Mouse (Mus musculus): ENCODE data around the gene Aqp1.

The Aqp1 gene

DNA sequence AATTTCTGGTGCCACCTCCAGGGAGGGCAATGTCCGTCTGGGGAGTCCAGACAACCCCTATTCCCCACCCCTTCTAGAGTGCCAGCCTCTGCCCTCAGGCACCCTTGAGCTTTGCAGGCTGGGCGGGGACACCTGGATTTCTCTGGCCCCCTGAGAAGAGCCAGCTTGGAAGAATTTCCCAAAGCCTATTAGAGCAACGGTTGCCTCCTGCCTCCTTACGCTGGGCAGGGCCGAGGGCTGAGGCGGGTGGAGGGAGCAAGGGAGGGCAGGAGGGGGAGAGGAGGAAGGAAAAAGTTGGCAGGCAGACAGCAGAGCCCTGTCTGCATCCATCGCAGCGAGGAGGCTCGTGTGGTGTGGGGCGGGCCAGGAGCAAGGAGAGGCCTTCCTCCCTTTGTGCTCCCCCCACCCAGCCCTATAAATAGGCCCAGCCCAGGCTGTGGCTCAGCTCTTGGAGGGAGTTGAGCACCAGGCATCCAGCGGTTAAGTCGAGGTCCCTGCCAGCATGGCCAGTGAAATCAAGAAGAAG is at the start of gene Aqp1:
Gene Aqp1 (plus strand): TSS at position 444 of the 526 bp plus-strand sequence.
- DNase-seq (ENCODE audit: low spot score) = no peak

DNA sequence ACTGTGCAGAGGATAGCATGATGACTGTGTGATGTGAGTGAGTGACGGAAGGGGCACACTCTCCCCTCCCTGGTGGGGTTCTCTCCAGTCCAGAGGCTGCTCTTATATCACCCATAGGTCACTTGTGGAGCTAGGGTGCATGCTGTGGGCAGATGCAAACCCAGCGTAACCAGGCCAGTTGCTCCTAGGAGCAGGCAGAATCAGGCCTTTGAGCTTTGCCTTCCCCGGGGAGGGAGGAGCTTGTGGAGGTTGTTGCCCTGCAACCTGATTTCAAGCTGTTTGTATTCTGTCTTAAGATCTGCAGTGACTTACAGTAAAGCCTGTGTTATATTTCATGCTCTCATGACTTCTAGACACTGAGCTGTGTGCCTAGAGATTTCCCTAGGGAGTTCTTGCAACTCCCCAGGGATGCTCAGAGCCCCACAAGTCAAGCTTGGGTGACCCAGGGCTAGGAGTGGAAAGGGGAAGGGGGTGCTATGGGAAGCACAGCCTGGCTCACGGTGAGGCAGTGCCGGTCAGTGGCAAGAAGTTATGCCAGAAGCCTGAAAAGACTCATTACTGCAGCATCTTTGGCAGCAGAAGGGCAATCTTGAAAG is 48.1 kb upstream of the Aqp1 start:
- no peak for DNase-seq (ENCODE audit: low spot score)

DNA sequence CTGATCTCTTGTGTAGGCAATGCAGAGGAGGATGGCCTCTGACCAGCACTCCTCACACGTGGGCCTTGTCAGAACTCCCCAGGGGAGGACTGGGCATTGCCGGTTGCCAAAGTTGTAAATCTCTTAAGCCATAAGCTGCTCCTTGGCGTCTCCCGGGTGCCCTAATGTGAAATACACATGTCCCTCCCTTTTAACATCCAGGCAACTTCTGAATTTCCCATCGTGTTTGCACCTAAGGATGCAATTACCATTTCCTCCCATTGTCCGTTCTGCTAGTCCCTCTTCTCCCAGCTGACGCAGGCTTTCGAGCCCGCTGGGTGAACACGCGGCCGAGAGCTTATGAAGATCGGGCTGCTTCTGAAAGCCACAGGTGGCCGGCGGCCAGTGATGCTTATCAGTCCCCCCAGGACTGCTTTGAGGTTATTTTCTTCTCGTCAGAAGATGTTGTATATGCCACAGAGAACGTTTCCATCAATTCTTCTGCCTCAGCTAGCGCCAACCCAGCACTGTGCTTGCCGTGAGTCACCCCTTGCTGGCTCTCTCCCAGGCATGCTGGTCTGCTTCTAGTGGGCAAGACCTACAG is 41.6 kb upstream of the Aqp1 start:
- DNase-seq (ENCODE audit: low spot score) = no peak

DNA sequence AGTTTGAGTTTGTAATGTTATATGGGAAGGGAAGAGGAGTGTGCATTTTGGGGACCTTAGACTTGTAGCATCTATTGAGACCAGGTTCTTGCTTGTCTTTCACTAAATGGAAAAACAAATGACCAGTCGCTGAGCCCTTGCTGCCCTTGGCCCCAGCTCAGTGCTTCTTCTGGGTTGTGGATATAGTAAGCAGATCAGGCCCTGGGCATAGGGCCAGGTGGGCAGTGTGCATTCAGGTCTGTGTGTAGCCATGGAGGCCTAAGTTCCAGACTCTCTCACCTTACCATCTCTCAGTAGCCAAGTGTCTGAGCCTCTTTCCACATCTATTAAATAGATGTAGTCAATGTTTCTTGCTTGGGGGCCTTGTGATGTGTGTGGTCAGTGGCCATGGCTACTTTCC is 40.9 kb upstream of the Aqp1 start:
- no peak for DNase-seq (ENCODE audit: low spot score)

DNA sequence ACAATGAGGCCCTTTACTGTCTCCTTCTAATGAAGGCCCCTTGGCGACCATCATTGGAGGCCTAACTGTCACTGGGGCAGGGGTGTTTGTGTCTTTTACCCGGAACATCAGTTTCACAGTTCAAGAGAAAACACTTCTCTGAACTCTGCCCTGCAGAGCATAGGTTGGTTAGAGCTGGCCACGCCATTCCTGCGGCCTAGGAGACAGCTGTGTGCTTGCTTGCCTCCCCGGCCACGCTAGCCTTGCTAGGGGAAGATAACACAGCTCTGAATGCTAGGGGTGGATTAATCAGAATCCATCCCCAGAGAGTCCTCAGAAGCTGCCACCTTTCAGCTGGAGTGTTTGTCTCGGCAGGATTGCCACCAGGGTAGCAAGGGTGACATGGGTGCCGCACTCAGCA is 36.8 kb upstream of the Aqp1 start:
- no peak for DNase-seq (ENCODE audit: low spot score)

DNA sequence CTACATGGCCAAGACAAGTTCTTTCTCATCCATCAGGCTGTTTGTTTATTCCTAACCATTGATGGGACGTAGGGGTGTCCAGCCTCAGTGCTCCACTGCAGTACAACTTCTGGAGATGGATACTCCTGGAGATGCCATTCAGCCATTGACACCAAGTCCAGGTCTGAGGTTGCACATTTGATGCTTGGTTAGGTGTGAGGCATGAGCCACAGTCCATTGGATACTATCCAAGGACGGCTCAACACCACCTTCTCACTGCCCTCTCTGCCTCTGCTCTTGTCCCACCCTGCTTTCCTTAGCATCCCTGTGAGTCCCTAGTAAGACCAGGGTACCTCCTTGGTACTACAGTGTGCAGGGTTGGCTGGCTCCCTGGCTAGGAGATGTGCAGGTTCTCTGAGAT is 36.3 kb upstream of the Aqp1 start:
- no peak for DNase-seq (ENCODE audit: low spot score)

GRCm38 (mm10) chr6:55300704-55301103 is 35.5 kb upstream of the Aqp1 start:
- no peak for DNase-seq (ENCODE audit: low spot score)

DNA sequence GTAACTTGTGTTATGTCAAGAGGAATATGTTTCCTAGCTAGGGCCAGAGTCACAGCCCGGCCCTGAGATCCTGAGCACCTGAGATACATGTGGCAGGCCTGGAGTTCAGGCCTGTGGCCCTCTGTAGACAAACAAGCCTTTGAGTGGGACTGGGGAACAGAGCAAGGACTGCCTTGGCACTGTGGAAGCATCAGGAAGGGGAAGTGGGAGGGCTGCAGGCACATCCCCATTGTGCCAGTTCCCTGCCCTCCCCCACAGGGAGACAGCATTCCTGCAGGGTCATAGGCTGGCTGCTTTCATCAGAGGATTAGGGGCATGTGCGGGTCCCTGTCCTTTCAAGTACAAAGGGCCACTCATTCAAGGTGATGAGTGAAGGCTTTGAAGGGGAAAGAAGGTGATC is 26.1 kb upstream of the Aqp1 start:
- DNase-seq (ENCODE audit: low spot score) = no peak

DNA sequence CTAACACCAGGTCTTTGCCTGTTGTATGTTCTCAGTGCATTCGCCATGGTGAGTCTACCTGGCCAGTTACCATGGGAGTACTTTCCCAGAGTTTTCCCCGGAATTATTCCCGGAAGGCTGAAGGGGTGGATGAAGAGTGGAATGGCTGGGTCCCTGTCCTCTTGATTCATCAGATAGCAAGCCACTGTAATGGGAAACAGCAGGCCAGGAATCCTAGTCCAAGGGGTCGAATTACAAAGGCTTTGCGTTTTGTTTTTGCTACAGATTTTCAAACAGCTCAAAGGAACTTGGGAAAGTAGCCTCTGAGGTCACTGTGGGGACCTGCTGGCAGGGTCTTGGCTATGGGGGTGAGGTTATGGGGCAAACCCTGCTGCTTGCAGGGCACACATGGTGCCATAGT is 24.3 kb upstream of the Aqp1 start:
- no peak for DNase-seq (ENCODE audit: low spot score)

- no peak for DNase-seq (ENCODE audit: low spot score)
Observed at GRCm38 (mm10) chr6:55313893-55314292, 22.3 kb upstream of the Aqp1 start.

GRCm38 (mm10) chr6:55314628-55315027 is 21.6 kb upstream of the Aqp1 start:
- DNase-seq (ENCODE audit: low spot score) = no peak

DNA sequence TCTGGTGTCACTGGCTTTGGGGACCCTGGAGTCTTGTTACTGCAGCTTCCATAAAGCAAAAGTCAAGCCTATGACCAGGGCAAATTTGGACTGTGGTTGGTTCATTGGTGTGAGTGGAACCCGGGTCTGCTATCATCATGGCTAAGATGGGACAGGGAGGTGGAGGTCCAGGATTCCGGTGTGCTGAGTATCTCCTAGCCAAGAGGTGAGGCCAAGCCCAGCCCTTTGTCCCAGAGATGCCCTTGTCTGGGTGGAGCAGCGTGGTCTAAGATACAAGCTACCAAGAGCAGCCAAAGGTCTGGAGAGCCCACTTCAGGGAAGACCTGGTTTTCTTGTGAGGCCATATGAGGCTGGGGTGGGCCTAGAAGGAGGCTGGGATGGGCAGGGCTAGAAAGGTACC is 17.6 kb upstream of the Aqp1 start:
- DNase-seq (ENCODE audit: low spot score) = no peak

- DNase-seq (ENCODE audit: low spot score) = no peak
Observed at GRCm38 (mm10) chr6:55319585-55320551, 16.4 kb upstream of the Aqp1 start.

DNA sequence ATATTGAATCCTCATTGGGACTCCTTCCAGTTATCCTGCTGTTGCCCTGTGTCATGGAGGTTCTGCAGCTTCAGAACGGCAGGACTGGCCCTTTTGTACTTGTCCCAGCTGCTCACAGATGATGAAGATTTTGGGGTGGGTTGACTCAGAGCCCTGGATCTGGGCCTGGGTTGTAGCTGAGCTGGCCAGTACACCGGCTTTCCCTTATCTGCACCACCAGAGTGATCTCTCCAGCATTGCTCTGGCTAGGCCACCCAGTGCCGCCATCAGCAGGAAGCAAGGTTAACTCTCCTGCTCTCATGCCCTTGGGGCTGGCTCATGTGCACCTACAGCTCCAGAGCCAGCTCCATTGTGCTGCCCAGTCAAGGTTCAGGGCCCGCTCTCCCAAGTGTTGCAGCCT is 15.3 kb upstream of the Aqp1 start:
- DNase-seq (ENCODE audit: low spot score) = no peak

- no peak for DNase-seq (ENCODE audit: low spot score)
Observed at GRCm38 (mm10) chr6:55321518-55321917, 14.7 kb upstream of the Aqp1 start.

DNA sequence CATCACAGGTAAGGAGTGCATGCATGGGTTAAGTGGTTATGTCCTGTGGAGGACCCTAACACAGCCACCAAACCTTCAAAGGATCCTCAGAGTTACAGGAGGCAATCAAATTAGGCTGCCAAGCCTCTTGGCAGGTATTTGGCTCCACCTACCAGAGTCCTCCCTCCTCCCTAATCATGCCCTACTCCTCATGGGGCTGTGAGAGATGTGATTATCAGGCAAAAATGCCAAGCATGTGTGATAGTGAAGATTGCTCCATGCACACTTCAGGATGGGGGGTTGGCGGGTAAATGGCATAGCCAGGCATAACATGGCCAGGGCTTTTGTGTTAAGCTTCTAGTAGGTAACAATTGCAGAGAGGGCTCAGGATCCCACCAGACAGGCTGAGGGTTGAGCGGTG is 13.3 kb upstream of the Aqp1 start:
- no peak for DNase-seq (ENCODE audit: low spot score)

- no peak for DNase-seq (ENCODE audit: low spot score)
Observed at GRCm38 (mm10) chr6:55323908-55324634, 12.2 kb upstream of the Aqp1 start.

DNA sequence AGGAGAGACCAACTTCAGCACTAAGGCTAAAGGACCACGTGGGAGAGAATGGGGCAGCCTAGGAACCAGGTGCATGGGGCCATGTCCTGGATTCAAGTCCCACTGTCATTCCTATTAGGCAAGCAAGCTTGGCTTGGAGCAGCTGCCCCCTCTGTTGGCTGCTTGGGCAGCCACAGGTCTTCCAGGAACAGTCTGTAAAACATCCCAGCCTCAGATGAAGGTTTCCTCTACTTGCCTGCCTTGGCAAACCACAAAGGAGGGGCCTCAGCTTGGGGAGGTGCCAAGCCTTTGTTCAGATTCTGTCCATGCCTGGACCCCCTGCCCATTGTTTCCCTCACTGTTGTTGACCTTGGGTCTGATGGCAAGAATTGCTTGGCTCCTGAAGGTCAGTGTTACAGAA is 11.4 kb upstream of the Aqp1 start:
- no peak for DNase-seq (ENCODE audit: low spot score)

- DNase-seq (ENCODE audit: low spot score) = no peak
Observed at GRCm38 (mm10) chr6:55326299-55326698, 9.9 kb upstream of the Aqp1 start.

GRCm38 (mm10) chr6:55327326-55327725 is 8.9 kb upstream of the Aqp1 start:
- no peak for DNase-seq (ENCODE audit: low spot score)

DNA sequence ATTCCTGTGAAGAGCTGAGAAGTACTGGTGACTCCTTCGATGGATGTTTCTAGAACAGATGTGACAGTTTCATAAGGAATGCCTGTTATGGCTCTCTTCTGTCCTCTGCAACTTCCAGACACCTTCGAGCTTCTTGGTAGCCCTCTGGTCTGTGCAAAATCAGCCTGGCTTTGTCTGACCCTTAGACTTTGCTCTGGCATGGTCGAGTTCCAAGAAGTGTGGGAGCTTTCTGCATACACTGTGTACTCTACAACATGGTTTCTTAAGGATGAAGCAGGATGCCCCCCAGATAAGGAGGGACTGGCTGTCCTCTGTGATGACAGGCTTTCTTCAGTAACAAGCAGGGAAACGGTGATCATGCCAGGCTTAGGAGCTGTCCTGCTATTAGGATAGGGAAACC is 8.1 kb upstream of the Aqp1 start:
- no peak for DNase-seq (ENCODE audit: low spot score)

DNA sequence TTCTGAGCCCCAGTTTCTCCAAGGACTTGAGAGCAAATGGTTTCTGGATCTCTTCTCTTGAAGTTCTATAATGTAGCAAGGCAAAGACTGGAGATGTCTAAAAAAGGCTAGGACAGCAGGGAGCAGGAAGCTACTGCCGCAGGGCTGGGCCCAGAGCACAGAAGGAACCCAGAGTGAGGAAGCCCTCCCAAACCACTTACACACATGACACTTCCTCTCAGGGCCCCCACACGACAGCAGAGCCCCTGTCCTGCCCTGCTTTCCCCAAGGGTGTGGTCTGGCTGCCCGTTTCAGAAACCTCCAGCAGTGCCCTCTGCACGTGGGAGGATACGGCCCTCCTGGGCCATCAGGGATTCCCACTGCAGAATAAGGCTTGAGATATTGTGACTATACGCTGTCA is 4.9 kb upstream of the Aqp1 start:
- DNase-seq (ENCODE audit: low spot score) = no peak
